ENCODE assay signal across 20 mouse cellular contexts in genomic region chr9:108757406-108757805, GRCm38 (mm10). TPM values are rescaled to one million over a fixed set of nuclear protein-coding genes. Genes with fewer than 3 reads are reported as not detected.
DNase-seq lines count a peak whose midpoint lies in the region; ATAC-seq lines count a peak whose summit lies in the region.
"Had no signal": no experiment of that assay in that cellular context is flagged by ENCODE, and none has a peak within 500 bp of the region (broad histone marks: within the 10 kb centered on the region; RNA-seq: fewer than 3 reads in every experiment).

No protein-coding gene starts in this region.

- H3K9me3 ChIP-seq in embryonic facial prominence, embryonic 14.5 days (ENCODE audit: control insufficient read depth, low read length): no peaks in the 10 kb centered on the region
- no peaks in the 10 kb centered on the region for H3K9me3 ChIP-seq in embryonic facial prominence, embryonic 10.5 days
- no peaks in the 10 kb centered on the region for H3K9me3 ChIP-seq in lung, embryonic 16.5 days (ENCODE audit: control insufficient read depth, low read length)
- H3K9me3 ChIP-seq: forebrain, embryonic 12.5 days; limb, embryonic 12.5 days; liver, embryonic 12.5 days; midbrain, embryonic 13.5 days; neural tube, embryonic 12.5 days had no signal

- DNase-seq in embryonic facial prominence, embryonic 14.5 days (ENCODE audit: low spot score): peak; percentile 36
- DNase-seq in embryonic facial prominence, embryonic 10.5 days (ENCODE audit: low spot score): no peak
- peak; percentile 13 for DNase-seq in heart, postnatal 4 days
- DNase-seq in heart, postnatal 14 days: no peak
- no peak for DNase-seq in lung, adult 18-20 months
- peak; percentile 24 to 56 for DNase-seq in lung, postnatal 4 days
- DNase-seq: adrenal gland, postnatal 25 days; cerebellum, adult 18-20 months; cerebellum, postnatal 36 days; gastrocnemius, postnatal 25 days; kidney, adult 8-10 months; thymus, postnatal 25 days had no signal

- no peak overlapping the region for H3K9ac ChIP-seq in embryonic facial prominence, embryonic 14.5 days (ENCODE audit: low read depth, low read length)
- no peak overlapping the region for H3K9ac ChIP-seq in lung, embryonic 16.5 days (ENCODE audit: low read length)
- H3K9ac ChIP-seq: forebrain, embryonic 12.5 days; limb, embryonic 12.5 days; liver, embryonic 12.5 days; midbrain, embryonic 13.5 days; neural tube, embryonic 12.5 days had no signal

- no peak; the same call in 1 of the 2 replicates for ATAC-seq in embryonic facial prominence, embryonic 14.5 days (ENCODE audit: low read depth)
- peak; percentile 77 for ATAC-seq in lung, embryonic 16.5 days (ENCODE audit: low read depth)
- ATAC-seq in cerebellum, adult (ENCODE audit: insufficient number of reproducible peaks, low FRiP score, low TSS enrichment): no peak
- ATAC-seq: liver, embryonic 12.5 days; midbrain, embryonic 13.5 days had no signal

- H3K27ac ChIP-seq in embryonic facial prominence, embryonic 14.5 days (replicated peaks; ENCODE audit: low read depth, low read length): no peak overlapping the region
- H3K27ac ChIP-seq in embryonic facial prominence, embryonic 10.5 days (replicated peaks): no peak overlapping the region
- no peak overlapping the region for H3K27ac ChIP-seq in lung, embryonic 16.5 days (ENCODE audit: low read length)
- H3K27ac ChIP-seq: forebrain, embryonic 12.5 days; hindbrain, embryonic 10.5 days; limb, embryonic 12.5 days; liver, embryonic 12.5 days; midbrain, embryonic 13.5 days; neural tube, embryonic 12.5 days had no signal

- no peaks in the 10 kb centered on the region for H3K27me3 ChIP-seq in embryonic facial prominence, embryonic 14.5 days (replicated peaks; ENCODE audit: control insufficient read depth, insufficient read depth, low read length)
- no peaks in the 10 kb centered on the region for H3K27me3 ChIP-seq in embryonic facial prominence, embryonic 10.5 days (replicated peaks; ENCODE audit: low read depth, poor library complexity, severe bottlenecking)
- H3K27me3 ChIP-seq in lung, embryonic 16.5 days (ENCODE audit: control insufficient read depth, insufficient read depth, low read depth, low read length): no peaks in the 10 kb centered on the region
- H3K27me3 ChIP-seq: forebrain, embryonic 12.5 days; limb, embryonic 12.5 days; midbrain, embryonic 13.5 days; neural tube, embryonic 12.5 days had no signal

- H3K36me3 ChIP-seq in embryonic facial prominence, embryonic 14.5 days (ENCODE audit: control insufficient read depth, insufficient read depth, low read length): no peaks in the 10 kb centered on the region
- no peaks in the 10 kb centered on the region for H3K36me3 ChIP-seq in embryonic facial prominence, embryonic 10.5 days (replicated peaks)
- H3K36me3 ChIP-seq in lung, embryonic 16.5 days (ENCODE audit: control insufficient read depth, insufficient read depth, low read length): no peaks in the 10 kb centered on the region
- H3K36me3 ChIP-seq: forebrain, embryonic 12.5 days; hindbrain, embryonic 10.5 days; limb, embryonic 12.5 days; liver, embryonic 12.5 days; midbrain, embryonic 13.5 days; neural tube, embryonic 12.5 days had no signal

- intact Hi-C loops in heart, postnatal 14 days (cut with DNase I): no loop called here

- WGBS in embryonic facial prominence, embryonic 14.5 days: 57% methylated on average over 6 of the region's 6 CpGs
- WGBS in embryonic facial prominence, embryonic 10.5 days: 74% methylated on average over 6 of the region's 6 CpGs
- WGBS in lung, embryonic 16.5 days: 42% methylated on average over 6 of the region's 6 CpGs

- no peak overlapping the region for H3K4me3 ChIP-seq in embryonic facial prominence, embryonic 14.5 days (ENCODE audit: low read depth, low read length)
- no peak overlapping the region for H3K4me3 ChIP-seq in embryonic facial prominence, embryonic 10.5 days
- no peak overlapping the region for H3K4me3 ChIP-seq in lung, embryonic 16.5 days (ENCODE audit: low read length)
- H3K4me3 ChIP-seq: forebrain, embryonic 12.5 days; hindbrain, embryonic 10.5 days; limb, embryonic 12.5 days; liver, embryonic 12.5 days; midbrain, embryonic 13.5 days; neural tube, embryonic 12.5 days had no signal

- H3K4me1 ChIP-seq in embryonic facial prominence, embryonic 14.5 days (ENCODE audit: control insufficient read depth, insufficient read depth, low read length): no peaks in the 10 kb centered on the region
- H3K4me1 ChIP-seq in embryonic facial prominence, embryonic 10.5 days: no peaks in the 10 kb centered on the region
- H3K4me1 ChIP-seq in lung, embryonic 16.5 days (replicated peaks; ENCODE audit: control insufficient read depth, insufficient read depth, low read length): no peaks in the 10 kb centered on the region
- H3K4me1 ChIP-seq: forebrain, embryonic 12.5 days; hindbrain, embryonic 10.5 days; limb, embryonic 12.5 days; liver, embryonic 12.5 days; midbrain, embryonic 13.5 days; neural tube, embryonic 12.5 days had no signal

- no peak overlapping the region for H3K4me2 ChIP-seq in embryonic facial prominence, embryonic 14.5 days (ENCODE audit: low read depth, low read length)
- no peak overlapping the region for H3K4me2 ChIP-seq in lung, embryonic 16.5 days (ENCODE audit: low read depth, low read length)
- H3K4me2 ChIP-seq: forebrain, embryonic 12.5 days; limb, embryonic 12.5 days; liver, embryonic 12.5 days; midbrain, embryonic 13.5 days; neural tube, embryonic 12.5 days had no signal

RNA-seq across cellular contexts. Expression of gene Ip6k2, which starts 26.2 kb away (rescaled TPM):
- polyA plus RNA-seq in embryonic facial prominence, embryonic 14.5 days (2014; fragmentation: Nextera tagmentation; extraction: Ambion mirVana): 74.7 and 103 TPM in 2 replicates
- 94.0 and 103 TPM in 2 replicates for polyA plus RNA-seq in embryonic facial prominence, embryonic 10.5 days (2016; fragmentation: Nextera tagmentation; extraction: Ambion mirVana)
- total RNA-seq in heart, postnatal 4 days (2021): 10 to 100 TPM; 43.7 to 48.5 TPM
- total RNA-seq in heart, postnatal 14 days (2021): 10 to 100 TPM; 30.7 to 31.8 TPM
- polyA plus RNA-seq in lung, embryonic 16.5 days (2015; fragmentation: Nextera tagmentation; extraction: Ambion mirVana): 62.1 and 68.1 TPM in 2 replicates

RNA-seq across cellular contexts. Expression of gene Nckipsd, which starts 50.8 kb away (rescaled TPM):
- polyA plus RNA-seq in embryonic facial prominence, embryonic 14.5 days (2014; fragmentation: Nextera tagmentation; extraction: Ambion mirVana): 12.2 and 16.8 TPM in 2 replicates
- polyA plus RNA-seq in embryonic facial prominence, embryonic 10.5 days (2016; fragmentation: Nextera tagmentation; extraction: Ambion mirVana): 14.8 and 15.0 TPM in 2 replicates
- 1 to 10 TPM; 8.1 to 8.2 TPM for total RNA-seq in heart, postnatal 4 days (2021)
- total RNA-seq in heart, postnatal 14 days (2021): 10 to 100 TPM in 1 of 2 experiments, 1 to 10 TPM in 1; 9.9 to 11.4 TPM
- polyA plus RNA-seq in lung, embryonic 16.5 days (2015; fragmentation: Nextera tagmentation; extraction: Ambion mirVana): 13.2 and 15.4 TPM in 2 replicates

Comparison
In these comparisons a context has a peak if more than half of its experiments do, and no peak if none do; other contexts are left out.
1. DNase-seq: peak in embryonic facial prominence, embryonic 14.5 days (single experiment), heart, postnatal 4 days (single experiment) and lung, postnatal 4 days (2 of 2); none in embryonic facial prominence, embryonic 10.5 days (single experiment), heart, postnatal 14 days (0 of 2) and lung, adult 18-20 months (0 of 2).